Mouse (Mus musculus) C2C12 (cell line): ENCODE data around the gene Adm2. TPM values are rescaled to one million over a fixed set of nuclear protein-coding genes. Genes with fewer than 3 reads are reported as not detected.

Experiments used
- H3K27me3 ChIP-seq: one replicate; pipeline ENCODE4 v1.6.1; 2011; ENCODE audit not compliant: control insufficient read depth, insufficient read depth, insufficient read length
- H3K36me3 ChIP-seq: one replicate; pipeline ENCODE4 v1.6.1; 2011; ENCODE audit not compliant: control insufficient read depth, insufficient read depth
- H3K4me3 ChIP-seq: one replicate; pipeline ENCODE4 v1.5.1; 2011; ENCODE audit warnings: mild to moderate bottlenecking, control low read depth; ENCODE audit not compliant: poor library complexity, insufficient read depth, severe bottlenecking
- H3K79me2 ChIP-seq: one replicate; pipeline ENCODE4 v1.6.1; 2011; ENCODE audit not compliant: control insufficient read depth, insufficient read depth
- H3K79me3 ChIP-seq: one replicate; pipeline ENCODE4 v1.6.1; 2011; ENCODE audit warnings: low read depth, control low read depth
- H3ac ChIP-seq: one replicate; pipeline ENCODE3; 2011; ENCODE audit warnings: low read depth; ENCODE audit not compliant: control insufficient read depth, insufficient read length
- CEBPB ChIP-seq: IDR thresholded peaks from one replicate; pipeline ENCODE4 v1.6.1; 2011; ENCODE audit warnings: low read depth, mild to moderate bottlenecking, control low read depth, moderate library complexity
- CTCF ChIP-seq: IDR thresholded peaks from one replicate; pipeline ENCODE4 v1.5.1; 2011; ENCODE audit not compliant: control insufficient read depth, insufficient read depth, insufficient read length
- FOSL1 ChIP-seq: IDR thresholded peaks from one replicate; pipeline ENCODE4 v1.8.0; 2011; ENCODE audit warnings: mild to moderate bottlenecking, low read length; ENCODE audit not compliant: poor library complexity, insufficient read depth, severe bottlenecking
- MAX ChIP-seq: IDR thresholded peaks from one replicate; pipeline ENCODE4 v1.6.1; 2011; ENCODE audit warnings: mild to moderate bottlenecking, control low read depth
- MYOD1 ChIP-seq: IDR thresholded peaks from one replicate; pipeline ENCODE4 v1.6.1; 2011; ENCODE audit warnings: low read depth; ENCODE audit not compliant: control insufficient read depth, insufficient read length
- MYOG ChIP-seq: IDR thresholded peaks from one replicate; pipeline ENCODE4 v1.6.1; 2011; ENCODE audit not compliant: control insufficient read depth, insufficient read length; ENCODE audit errors: extremely low read depth
- USF1 ChIP-seq: IDR thresholded peaks from one replicate; pipeline ENCODE4 v1.6.1; 2011; ENCODE audit warnings: low read depth, mild to moderate bottlenecking, control low read depth, moderate library complexity
- polyA plus RNA-seq: library from polyadenylated mRNA; unstranded; fragments of >200 nt; fragmentation: generic; extraction: Trizol; gene quantifications from one replicate; pipeline ENCODE4 v1.2.1, GENCODE M21; 2012; ENCODE audit warnings: missing spikeins

The Adm2 gene
- polyA plus RNA-seq, 1 experiment = 7.0 TPM

- Histone ChIP-seq H3K79me3 (peaks cover 3% of the 10 kb centered on the region), H3ac (no peak overlapping the region), H3K4me3 (no peak overlapping the region), H3K36me3 (peaks cover 94% of the 10 kb centered on the region), H3K79me2 (peaks cover 18% of the 10 kb centered on the region), H3K27me3 (no peaks in the 10 kb centered on the region)
- TF ChIP-seq CEBPB (no peak), FOSL1 (no peak), MYOG (no peak), MAX (no peak), MYOD1 (no peak), CTCF (no peak), USF1 (no peak)
Observed at GRCm38 (mm10) chr15:89300180-89300579, 22.3 kb upstream of the Adm2 start.

- TF ChIP-seq CTCF (no peak), MAX (no peak), CEBPB (no peak), MYOG (no peak), USF1 (no peak), MYOD1 (no peak), FOSL1 (no peak)
- Histone ChIP-seq H3ac (no peak overlapping the region), H3K79me2 (peaks cover 22% of the 10 kb centered on the region), H3K27me3 (no peaks in the 10 kb centered on the region), H3K36me3 (peaks cover 94% of the 10 kb centered on the region), H3K79me3 (peaks cover 3% of the 10 kb centered on the region), H3K4me3 (no peak overlapping the region)
Observed at GRCm38 (mm10) chr15:89300600-89300999, 21.9 kb upstream of the Adm2 start.

- no peaks in the 10 kb centered on the region for H3K27me3 ChIP-seq
- peaks cover 75% of the 10 kb centered on the region for H3K79me2 ChIP-seq
- no peak for TF ChIP-seq CTCF
- TF ChIP-seq USF1 = no peak
- TF ChIP-seq MYOG = no peak
- TF ChIP-seq FOSL1 = no peak
- no peak for TF ChIP-seq MYOD1
- TF ChIP-seq CEBPB = no peak
- no peak for TF ChIP-seq MAX
- peaks cover 42% of the 10 kb centered on the region for H3K79me3 ChIP-seq
- H3K4me3 ChIP-seq = no peak overlapping the region
- peaks cover 70% of the 10 kb centered on the region for H3K36me3 ChIP-seq
- no peak overlapping the region for H3ac ChIP-seq
Observed at GRCm38 (mm10) chr15:89305966-89306365, 16.6 kb upstream of the Adm2 start.

DNA sequence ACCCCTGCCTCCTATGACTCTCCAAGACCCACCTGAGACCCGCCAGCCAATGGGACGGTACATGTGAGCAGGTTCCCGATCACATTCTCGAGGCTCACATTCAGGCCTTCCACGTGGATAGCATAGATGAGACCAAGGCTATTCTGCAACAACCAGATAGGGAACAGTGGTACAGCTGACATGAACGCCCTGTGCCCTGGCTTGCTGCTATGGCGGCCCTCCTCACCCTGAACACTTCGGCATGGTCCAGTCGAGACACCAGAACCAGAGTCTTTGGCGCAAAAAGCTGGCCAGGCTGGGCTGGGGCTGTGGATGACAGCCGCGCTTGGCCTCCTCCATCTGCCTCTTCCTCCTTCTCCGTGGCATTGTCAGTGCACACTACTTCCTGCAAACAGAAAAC is 15.1 kb upstream of the Adm2 start:
- TF ChIP-seq MYOG = no peak
- TF ChIP-seq MAX = no peak
- no peak for TF ChIP-seq USF1
- TF ChIP-seq FOSL1 = no peak
- no peak for TF ChIP-seq CTCF
- no peak for TF ChIP-seq CEBPB
- no peak for TF ChIP-seq MYOD1
- Histone ChIP-seq H3K79me3 (peaks cover 57% of the 10 kb centered on the region), H3K27me3 (no peaks in the 10 kb centered on the region), H3K79me2 (peaks cover 90% of the 10 kb centered on the region), H3ac (no peak overlapping the region), H3K4me3 (no peak overlapping the region), H3K36me3 (peaks cover 55% of the 10 kb centered on the region)

GRCm38 (mm10) chr15:89308406-89309139 is 13.9 kb upstream of the Adm2 start:
- Histone ChIP-seq H3K79me3 (peaks cover 68% of the 10 kb centered on the region), H3K36me3 (peaks cover 44% of the 10 kb centered on the region), H3ac (no peak overlapping the region), H3K79me2 (peaks cover 96% of the 10 kb centered on the region), H3K4me3 (no peak overlapping the region), H3K27me3 (no peaks in the 10 kb centered on the region)
- no peak for TF ChIP-seq MAX

DNA sequence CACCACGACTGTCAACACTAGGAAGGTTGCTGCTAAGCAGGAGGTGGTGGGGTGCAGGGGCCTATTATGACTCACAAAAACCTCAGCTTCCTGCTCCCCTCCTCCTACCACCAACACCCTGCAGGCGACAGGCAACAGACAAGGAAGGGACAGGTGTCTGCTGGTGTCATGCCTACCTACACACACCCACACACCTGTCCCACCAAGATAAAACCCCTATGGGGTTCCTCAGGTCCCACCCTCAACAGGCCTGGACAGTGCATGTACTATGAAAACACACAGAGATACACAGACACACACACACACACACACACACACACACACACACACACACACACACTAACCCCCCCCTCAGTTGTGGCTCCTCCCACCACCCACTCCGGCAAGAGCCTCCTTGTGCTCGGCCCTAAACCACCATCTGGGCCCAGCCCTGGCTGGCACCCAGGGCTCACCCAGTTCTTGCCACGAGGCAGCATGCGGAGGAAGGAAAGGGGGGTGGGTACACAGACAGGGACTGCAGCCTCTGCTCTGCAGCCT is 12.5 kb upstream of the Adm2 start:
- H3K79me3 ChIP-seq = peaks cover 81% of the 10 kb centered on the region
- no peaks in the 10 kb centered on the region for H3K27me3 ChIP-seq
- H3K79me2 ChIP-seq = peaks cover 100% of the 10 kb centered on the region
- peak overlapping the region; percentile 54 for H3ac ChIP-seq
- peaks cover 29% of the 10 kb centered on the region for H3K36me3 ChIP-seq
- TF ChIP-seq CTCF (no peak), USF1 (no peak), FOSL1 (peak; percentile 56), MAX (peak; percentile 90), CEBPB (no peak), MYOG (no peak), MYOD1 (peak; percentile 98)
- no peak overlapping the region for H3K4me3 ChIP-seq
